Mouse (Mus musculus): ENCODE data around the gene Ahdc1. TPM values are rescaled to one million over a fixed set of nuclear protein-coding genes. Genes with fewer than 3 reads are reported as not detected.

Ahdc1 gene
- polyA plus RNA-seq, 1 experiment = 25.8 TPM

GRCm38 (mm10) chr4:133014896-133015709, 4.0 kb downstream of the Ahdc1 start:
- TF ChIP-seq POLR2A (IDR thresholded peaks at IDR 0.05; ENCODE audit: borderline replicate concordance, extremely low read depth, low read depth, low read length) (no peak), CTCF (IDR thresholded peaks at IDR 0.05; ENCODE audit: insufficient read depth, low read length) (no peak)
- Histone ChIP-seq H3K4me3 (replicated peaks; ENCODE audit: extremely low read depth, low read depth, low read length) (no peak overlapping the region), H3K4me1 (ENCODE audit: control insufficient read depth, insufficient read depth, low read length) (peaks cover 27% of the 10 kb centered on the region)
- whole genome bisulfite sequencing = 57% methylated on average over 10 of the region's 10 CpGs
- DNase-seq = no peak

DNA sequence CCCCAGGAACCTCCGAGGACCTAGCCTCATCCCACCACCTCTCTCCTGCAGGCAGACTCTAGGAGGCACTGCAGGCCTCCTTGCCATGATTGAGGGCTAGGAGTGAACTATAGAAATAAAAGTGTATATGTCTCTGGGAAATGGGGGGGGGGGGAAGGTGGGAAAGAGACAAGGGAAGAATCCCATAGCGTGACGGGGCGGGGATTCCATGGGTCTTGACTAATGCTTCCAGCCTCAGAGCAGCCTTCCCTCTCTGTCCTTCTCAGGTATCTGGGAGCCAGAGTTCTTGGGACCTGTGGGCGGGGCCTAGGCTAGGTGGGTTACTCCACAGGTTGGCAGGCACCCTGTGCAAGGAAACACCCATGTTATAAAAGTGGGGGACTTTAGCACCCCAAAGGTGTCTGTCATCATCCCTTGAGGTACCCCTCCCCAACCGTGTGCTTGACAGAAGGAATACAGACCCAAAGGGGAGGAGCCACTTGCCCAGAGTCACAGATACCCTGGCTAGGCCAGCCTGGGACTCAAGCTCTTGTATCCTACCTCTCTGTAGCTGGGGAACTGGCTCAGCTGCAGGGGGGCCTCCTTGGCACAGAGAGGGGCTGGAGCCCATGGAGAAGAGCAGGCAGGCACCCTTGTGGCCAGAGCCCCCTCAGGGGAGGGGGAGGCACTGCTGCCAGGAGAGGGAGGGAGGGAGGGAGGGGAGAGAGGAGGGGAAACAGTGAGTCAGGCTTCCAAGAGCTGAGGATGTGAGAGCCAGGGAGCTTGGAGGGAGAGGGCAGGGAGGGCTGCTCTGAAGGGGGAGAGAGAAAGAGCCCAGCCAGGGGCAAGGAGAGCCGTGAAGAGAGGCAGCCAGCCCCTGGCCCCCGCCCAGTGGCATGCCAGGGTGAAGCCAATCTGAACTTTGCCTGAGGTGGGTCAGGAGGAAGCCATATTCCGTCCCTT, 4.9 kb downstream of the Ahdc1 start:
- WGBS = 56% methylated on average over 9 of the region's 9 CpGs
- no peak for DNase-seq
- Histone ChIP-seq H3K4me1 (ENCODE audit: control insufficient read depth, insufficient read depth, low read length) (peaks cover 29% of the 10 kb centered on the region), H3K4me3 (replicated peaks; ENCODE audit: extremely low read depth, low read depth, low read length) (no peak overlapping the region)
- TF ChIP-seq CTCF (IDR thresholded peaks at IDR 0.05; ENCODE audit: insufficient read depth, low read length) (no peak), POLR2A (IDR thresholded peaks at IDR 0.05; ENCODE audit: borderline replicate concordance, extremely low read depth, low read depth, low read length) (no peak)

- peaks cover 28% of the 10 kb centered on the region for H3K4me1 ChIP-seq (ENCODE audit: control insufficient read depth, insufficient read depth, low read length)
- TF ChIP-seq CTCF (IDR thresholded peaks at IDR 0.05; ENCODE audit: insufficient read depth, low read length) = no peak
- no peak for TF ChIP-seq POLR2A (IDR thresholded peaks at IDR 0.05; ENCODE audit: borderline replicate concordance, extremely low read depth, low read depth, low read length)
These were observed 5.8 kb downstream of the Ahdc1 start for GRCm38 (mm10) chr4:133016677-133017415.

GRCm38 (mm10) chr4:133017597-133018262, 6.7 kb downstream of the Ahdc1 start:
- H3K4me3 ChIP-seq (replicated peaks; ENCODE audit: extremely low read depth, low read depth, low read length) = no peak overlapping the region
- 62% methylated on average over 6 of the region's 6 CpGs for WGBS
- no peak for DNase-seq
- TF ChIP-seq POLR2A (IDR thresholded peaks at IDR 0.05; ENCODE audit: borderline replicate concordance, extremely low read depth, low read depth, low read length) (no peak), CTCF (IDR thresholded peaks at IDR 0.05; ENCODE audit: insufficient read depth, low read length) (no peak)
- peaks cover 28% of the 10 kb centered on the region for H3K4me1 ChIP-seq (ENCODE audit: control insufficient read depth, insufficient read depth, low read length)

More at GRCm38 (mm10) chr4:133016677-133017415, 5.8 kb downstream of the Ahdc1 start:
- 45% methylated on average over 4 of the region's 4 CpGs for WGBS
- no peak for DNase-seq
- H3K4me3 ChIP-seq (replicated peaks; ENCODE audit: extremely low read depth, low read depth, low read length) = no peak overlapping the region

- Histone ChIP-seq H3K4me3 (replicated peaks; ENCODE audit: extremely low read depth, low read depth, low read length) (no peak overlapping the region), H3K4me1 (ENCODE audit: control insufficient read depth, insufficient read depth, low read length) (peaks cover 23% of the 10 kb centered on the region)
- WGBS = 67% methylated on average over 3 of the region's 3 CpGs
- no peak for TF ChIP-seq CTCF (IDR thresholded peaks at IDR 0.05; ENCODE audit: insufficient read depth, low read length)
- no peak for TF ChIP-seq POLR2A (IDR thresholded peaks at IDR 0.05; ENCODE audit: borderline replicate concordance, extremely low read depth, low read depth, low read length)
- DNase-seq = no peak
These were observed 7.3 kb downstream of the Ahdc1 start for GRCm38 (mm10) chr4:133018263-133018798.

- Histone ChIP-seq H3K4me3 (replicated peaks; ENCODE audit: extremely low read depth, low read depth, low read length) (no peak overlapping the region), H3K4me1 (ENCODE audit: control insufficient read depth, insufficient read depth, low read length) (peaks cover 20% of the 10 kb centered on the region)
- DNase-seq = no peak
- TF ChIP-seq POLR2A (IDR thresholded peaks at IDR 0.05; ENCODE audit: borderline replicate concordance, extremely low read depth, low read depth, low read length) = no peak
- TF ChIP-seq CTCF (IDR thresholded peaks at IDR 0.05; ENCODE audit: insufficient read depth, low read length) = no peak
- WGBS = 65% methylated on average over 6 of the region's 6 CpGs
These were observed 9.7 kb downstream of the Ahdc1 start for GRCm38 (mm10) chr4:133020721-133021120.

DNA sequence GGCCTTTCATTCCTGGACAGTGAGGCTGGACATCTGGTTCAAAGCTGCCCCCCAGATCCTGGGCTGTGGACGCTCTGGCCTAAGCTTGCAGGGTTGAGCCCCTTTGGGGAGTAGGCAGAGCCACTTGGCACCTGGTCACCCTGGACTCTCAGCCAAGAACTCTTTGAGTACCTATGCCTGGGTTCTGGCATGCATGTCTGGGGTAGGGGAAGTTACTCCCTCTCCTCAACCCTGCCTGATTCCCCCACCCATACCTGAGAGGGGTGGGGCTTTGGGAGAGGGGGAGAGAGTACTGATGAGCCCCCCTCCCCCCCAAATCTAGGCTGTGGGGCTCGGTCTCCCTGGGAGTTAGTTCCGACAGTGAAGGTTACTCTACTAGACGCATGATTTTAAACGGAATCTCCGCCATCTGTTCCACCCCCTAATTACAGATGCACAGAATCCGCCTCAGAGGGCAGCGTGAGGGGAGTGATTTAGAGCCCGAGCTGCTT, 10.2 kb downstream of the Ahdc1 start:
- no peak for DNase-seq
- Histone ChIP-seq H3K4me3 (replicated peaks; ENCODE audit: extremely low read depth, low read depth, low read length) (no peak overlapping the region), H3K4me1 (ENCODE audit: control insufficient read depth, insufficient read depth, low read length) (peaks cover 20% of the 10 kb centered on the region)
- 67% methylated on average over 9 of the region's 9 CpGs for WGBS
- TF ChIP-seq CTCF (IDR thresholded peaks at IDR 0.05; ENCODE audit: insufficient read depth, low read length) (no peak), POLR2A (IDR thresholded peaks at IDR 0.05; ENCODE audit: borderline replicate concordance, extremely low read depth, low read depth, low read length) (no peak)

DNA sequence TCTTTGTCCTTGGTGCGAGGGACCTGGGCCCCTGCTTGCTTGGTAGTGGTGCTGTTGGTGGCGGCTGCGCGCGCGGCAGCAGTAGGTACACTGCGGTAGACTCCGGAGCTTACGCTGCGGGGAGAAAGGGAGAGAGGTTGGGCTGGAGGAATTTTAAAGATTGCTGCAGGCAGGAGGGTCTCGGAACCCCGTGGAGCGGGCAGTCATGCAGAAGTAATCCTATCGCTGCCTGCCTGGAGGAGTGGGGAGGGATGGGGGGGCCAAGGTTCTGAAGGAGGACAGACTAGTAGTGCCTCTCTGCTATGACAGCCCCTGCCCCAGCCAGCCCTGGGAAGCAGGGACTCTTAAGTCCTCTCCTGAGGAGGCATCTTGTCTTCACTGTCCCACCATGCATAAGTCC, 11.2 kb downstream of the Ahdc1 start:
- no peak overlapping the region for H3K4me3 ChIP-seq (replicated peaks; ENCODE audit: extremely low read depth, low read depth, low read length)
- H3K4me1 ChIP-seq (ENCODE audit: control insufficient read depth, insufficient read depth, low read length) = peaks cover 15% of the 10 kb centered on the region
- no peak for DNase-seq
- 77% methylated on average over 14 of the region's 14 CpGs for WGBS
- TF ChIP-seq CTCF (IDR thresholded peaks at IDR 0.05; ENCODE audit: insufficient read depth, low read length) (no peak), POLR2A (IDR thresholded peaks at IDR 0.05; ENCODE audit: borderline replicate concordance, extremely low read depth, low read depth, low read length) (no peak)

Measured in lung, adult 2 months (tissue).